Mouse (Mus musculus): ENCODE measurements around the gene Atg13. TPM values are rescaled to one million over a fixed set of nuclear protein-coding genes. Genes with fewer than 3 reads are reported as not detected.
"Not testable (repeated sequence)": the region's sequence is repeated elsewhere in the genome, so short reads cannot be mapped to it uniquely, and the experiment has no call there.

Gene Atg13
- 39.9 and 46.3 TPM in 2 replicates for total RNA-seq (2021)
- long read RNA-seq, experiment 1, transcript Atg13-202 (16 exons, 3,551 nt), result major isoform, 41 of 66 reads
- long read RNA-seq, experiment 1, partial matches to known transcripts, result 8 of 66 reads
- long read RNA-seq, experiment 1, other reads (novel, unspliced or antisense), result 17 of 66 reads
- long read RNA-seq, experiment 2, transcript Atg13-202 (16 exons, 3,551 nt), result major isoform, 24 of 41 reads
- long read RNA-seq, experiment 2, partial matches to known transcripts, result 1 of 41 reads
- long read RNA-seq, experiment 2, other reads (novel, unspliced or antisense), result 16 of 41 reads

GRCm38 (mm10) chr2:91710272-91711234 lies at the start of gene Atg13, which contains the start of gene Harbi1:
Atg13 (minus strand) TSS chr2:91710576.
Harbi1 (plus strand) TSS chr2:91710852.
- DNase-seq, result peak; percentile 97

GRCm38 (mm10) chr2:91749811-91750261 lies 39.5 kb upstream of the Atg13 start:
- DNase-seq, result peak; percentile 39

DNA sequence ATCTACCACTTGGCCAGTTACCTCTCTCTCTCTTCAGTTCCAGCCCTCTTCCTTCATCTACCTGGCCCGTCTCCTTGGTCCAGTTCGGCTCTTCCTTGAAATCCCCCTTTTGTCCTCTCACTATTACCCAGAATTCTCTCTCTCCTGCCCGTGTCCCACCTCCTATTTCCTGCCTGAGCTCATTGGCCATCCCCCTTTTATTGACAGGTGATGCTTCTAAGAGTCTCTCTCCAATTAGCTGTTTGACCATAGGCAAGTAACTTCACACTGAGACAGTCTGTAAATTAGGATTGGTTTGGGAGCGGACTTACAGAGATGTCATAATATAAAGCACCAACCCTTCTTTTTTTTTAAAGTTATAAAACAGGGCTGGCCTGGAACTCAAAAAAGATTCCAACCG lies 34.3 kb upstream of the Atg13 start:
- DNase-seq, result no peak

GRCm38 (mm10) chr2:91739586-91739985 lies 29.2 kb upstream of the Atg13 start:
- DNase-seq, result no peak

DNA sequence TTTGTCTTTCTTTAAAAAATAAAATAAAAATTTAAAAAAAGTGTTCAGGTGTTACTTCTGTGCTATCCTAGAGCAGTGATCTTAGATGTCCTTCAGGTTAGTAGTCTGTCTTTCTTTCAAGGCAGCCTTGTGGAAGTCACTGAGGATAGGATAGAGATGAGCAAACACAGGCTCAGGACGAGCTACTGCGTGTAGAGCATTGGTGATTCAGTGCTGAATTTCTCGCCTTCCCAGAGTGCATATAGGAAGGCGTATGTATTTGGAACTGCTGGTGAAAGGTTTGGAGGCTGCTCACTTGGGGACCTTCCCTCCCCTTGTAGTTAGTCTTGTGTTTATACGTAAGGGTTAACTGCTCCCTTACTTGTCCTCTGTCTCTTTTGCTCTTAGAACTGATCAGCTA lies 24.8 kb upstream of the Atg13 start:
- DNase-seq, result no peak

DNA sequence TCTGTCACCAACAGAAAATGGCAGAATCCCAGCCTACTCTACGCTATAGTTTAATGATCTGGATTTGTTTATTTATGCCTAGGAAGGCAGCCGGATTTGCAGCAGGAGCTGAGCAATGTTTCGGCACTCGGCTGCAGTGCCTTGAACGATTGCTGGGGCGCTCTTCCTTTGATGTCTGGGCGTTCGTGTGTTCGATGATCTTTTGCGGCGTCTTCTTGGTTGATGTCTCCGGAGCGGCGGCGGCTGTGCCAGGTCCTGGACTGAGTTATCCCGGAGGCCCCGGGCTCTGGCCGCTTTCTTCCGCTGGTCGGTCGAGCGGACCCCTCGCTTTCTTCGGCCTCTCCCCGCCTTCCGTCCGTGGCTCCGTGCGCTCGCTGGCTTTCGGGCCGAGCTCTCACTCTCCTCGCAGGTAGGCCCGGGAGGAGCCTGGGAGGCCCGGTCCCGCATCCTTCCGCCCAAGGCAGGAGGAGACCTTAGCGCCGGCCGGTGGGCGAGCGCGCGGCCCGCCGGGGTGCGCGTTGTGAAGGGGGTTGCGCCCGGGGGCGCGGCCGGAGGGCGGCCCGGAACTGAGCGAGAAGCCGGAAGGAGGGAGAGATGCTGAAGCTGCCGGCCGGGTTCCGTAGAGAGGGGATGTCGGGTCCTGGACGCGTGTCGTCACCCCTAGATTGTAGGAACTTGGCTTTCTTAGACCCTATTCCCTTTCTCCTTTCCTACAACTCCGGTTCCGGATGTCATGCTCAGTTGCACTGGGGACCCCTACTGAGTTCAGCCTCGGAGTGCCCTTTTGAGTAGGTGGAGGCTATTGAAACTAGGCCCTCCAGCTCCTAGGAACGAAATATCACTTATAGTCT lies 19.8 kb upstream of the Atg13 start, which contains the start of gene Ambra1:
TSS of gene Ambra1 (plus strand) at position 164 of the 851 bp plus-strand sequence.
- DNase-seq, result peak; percentile 89

- DNase-seq, result no peak
Measured at GRCm38 (mm10) chr2:91729571-91729970, 19.2 kb upstream of the Atg13 start.

GRCm38 (mm10) chr2:91727011-91727410 lies 16.6 kb upstream of the Atg13 start:
- DNase-seq, result no peak

GRCm38 (mm10) chr2:91725476-91725875 lies 15.1 kb upstream of the Atg13 start:
- DNase-seq, result not testable (repeated sequence)

GRCm38 (mm10) chr2:91724716-91725115 lies 14.3 kb upstream of the Atg13 start:
- DNase-seq, result no peak

GRCm38 (mm10) chr2:91723951-91724350 lies 13.6 kb upstream of the Atg13 start:
- no peak for DNase-seq

GRCm38 (mm10) chr2:91723382-91723781 lies 13.0 kb upstream of the Atg13 start:
- no peak for DNase-seq

DNA sequence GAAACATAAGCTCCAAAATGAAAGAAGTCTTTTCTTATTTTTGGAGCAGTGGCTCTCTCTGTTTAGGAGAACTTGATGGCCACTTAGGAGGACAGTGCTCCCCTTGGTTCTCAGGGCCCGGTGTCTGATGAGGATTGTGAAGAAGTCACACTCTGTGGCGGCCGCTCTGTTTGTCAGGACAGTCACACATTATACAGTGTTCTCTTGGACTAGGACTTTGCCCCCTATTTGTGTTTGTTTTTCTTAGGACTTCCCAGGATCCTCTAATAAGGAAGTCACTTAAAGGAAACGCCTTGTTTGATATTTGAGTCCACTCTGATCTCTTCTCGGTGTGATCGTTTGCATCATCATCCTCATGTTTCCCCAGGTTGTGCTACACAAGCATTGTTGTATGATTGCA lies 7.9 kb upstream of the Atg13 start:
- no peak for DNase-seq

DNA sequence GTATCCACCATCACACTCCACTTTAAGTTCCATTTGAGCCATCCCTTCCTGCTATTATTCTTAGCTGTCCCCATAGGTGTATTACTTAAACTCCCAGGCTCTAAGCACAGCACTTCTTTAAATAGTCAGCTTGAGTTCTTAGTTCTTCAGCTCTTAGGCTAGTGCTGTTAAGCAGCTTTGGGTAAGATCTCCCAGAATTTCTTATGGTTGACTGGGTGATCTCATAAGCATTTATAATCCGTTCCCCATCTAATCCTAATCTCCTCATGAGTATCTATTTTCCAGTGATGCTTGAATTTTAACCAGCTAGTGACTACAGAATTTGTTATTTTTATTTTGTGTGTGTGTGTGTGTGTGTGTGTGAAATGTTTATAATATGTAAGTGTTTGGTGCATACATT lies 4.5 kb upstream of the Atg13 start:
- no peak for DNase-seq

DNA sequence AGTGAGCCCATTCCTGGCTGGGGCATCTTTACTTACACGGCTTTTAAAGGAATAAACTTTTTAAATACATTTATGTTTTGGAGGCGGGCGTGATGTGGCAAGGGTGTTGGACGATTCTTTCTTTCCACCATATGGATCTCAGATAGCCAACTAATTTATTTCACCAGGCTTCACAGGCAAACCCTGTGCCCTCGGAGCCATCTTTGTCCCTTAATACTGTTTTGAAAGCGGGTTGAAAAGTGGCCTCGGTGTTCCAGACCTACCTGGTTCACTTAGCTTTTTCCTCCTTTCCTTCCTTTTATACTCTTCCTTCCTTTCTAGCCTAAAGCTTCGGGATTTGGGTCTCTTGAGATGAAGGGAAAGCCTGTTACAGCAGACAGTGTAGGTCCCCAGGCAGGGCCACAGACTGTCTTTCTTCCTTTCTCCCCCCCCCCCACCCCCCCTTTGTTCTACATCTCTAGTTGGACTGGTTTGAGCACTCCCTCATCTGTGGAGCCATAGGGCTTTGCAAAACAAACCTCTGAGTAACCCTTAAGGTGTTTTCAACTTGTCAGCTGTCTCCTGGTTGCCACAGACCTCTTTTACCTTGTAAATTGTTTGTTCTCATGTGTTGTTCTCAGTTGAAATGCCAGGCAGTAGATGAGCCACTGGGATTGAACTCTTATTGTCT lies 1.0 kb upstream of the Atg13 start:
- no peak for DNase-seq

DNA sequence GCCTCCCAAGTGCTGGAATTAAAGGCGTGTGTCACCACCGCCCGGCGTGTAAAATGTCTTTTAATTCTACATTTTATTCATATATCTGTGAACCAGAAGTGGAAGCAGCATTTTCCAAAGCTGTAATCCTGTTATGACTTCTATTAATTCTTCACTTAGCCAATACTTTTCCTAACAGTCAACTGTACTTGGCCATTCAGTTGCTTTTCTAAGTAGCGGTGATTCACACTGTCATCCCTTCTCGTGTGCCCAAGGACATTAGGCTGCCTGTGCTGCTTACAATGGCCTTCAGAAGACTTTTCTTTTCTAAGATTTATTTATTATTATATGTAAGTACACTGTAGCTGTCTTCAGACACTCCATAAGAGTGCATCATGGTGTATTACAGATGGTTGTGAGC lies 2.0 kb downstream of the Atg13 start:
- DNase-seq, result peak; percentile 31

GRCm38 (mm10) chr2:91706456-91706855 lies 3.9 kb downstream of the Atg13 start:
- DNase-seq, result no peak

DNA sequence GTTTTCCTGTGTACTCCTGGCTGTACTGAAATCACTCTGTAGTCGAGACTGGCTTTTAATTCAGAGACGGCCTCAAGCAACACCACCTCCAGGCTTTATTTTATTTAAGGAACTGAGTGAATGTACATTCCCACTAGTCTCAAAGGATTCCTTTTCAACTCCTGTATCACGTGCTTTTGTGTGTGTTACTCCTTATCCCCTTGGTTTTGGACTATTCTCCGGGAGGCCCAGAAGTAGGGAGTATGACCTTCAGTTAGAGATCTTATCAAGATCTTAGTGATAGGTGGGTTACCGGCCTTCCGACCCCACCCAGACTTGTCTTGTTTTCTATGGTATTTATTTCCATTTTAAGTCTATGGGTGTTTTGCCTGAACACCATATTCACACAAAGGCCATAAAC lies 4.6 kb downstream of the Atg13 start:
- DNase-seq, result no peak

DNA sequence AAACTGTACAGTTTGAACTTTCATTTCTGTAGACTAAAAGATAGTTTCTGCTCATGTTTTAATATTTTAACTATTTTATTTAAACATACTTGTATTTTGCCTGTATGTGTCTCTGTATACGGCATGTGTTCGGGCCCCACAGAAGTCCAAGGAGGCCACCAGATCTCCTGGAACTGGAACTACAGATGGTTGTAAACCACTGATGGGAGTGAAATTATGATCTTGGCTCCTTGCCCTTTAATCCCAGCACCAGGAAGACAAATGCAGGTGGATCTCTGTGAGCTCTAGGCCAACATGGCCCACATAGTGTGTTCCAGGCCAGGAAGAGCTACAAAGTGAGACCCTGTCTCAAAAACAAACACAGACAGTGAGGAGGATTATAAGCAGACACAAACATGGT lies 9.0 kb downstream of the Atg13 start:
- DNase-seq, result no peak

- DNase-seq, result no peak
Measured at GRCm38 (mm10) chr2:91699225-91699624, 11.2 kb downstream of the Atg13 start.

DNA sequence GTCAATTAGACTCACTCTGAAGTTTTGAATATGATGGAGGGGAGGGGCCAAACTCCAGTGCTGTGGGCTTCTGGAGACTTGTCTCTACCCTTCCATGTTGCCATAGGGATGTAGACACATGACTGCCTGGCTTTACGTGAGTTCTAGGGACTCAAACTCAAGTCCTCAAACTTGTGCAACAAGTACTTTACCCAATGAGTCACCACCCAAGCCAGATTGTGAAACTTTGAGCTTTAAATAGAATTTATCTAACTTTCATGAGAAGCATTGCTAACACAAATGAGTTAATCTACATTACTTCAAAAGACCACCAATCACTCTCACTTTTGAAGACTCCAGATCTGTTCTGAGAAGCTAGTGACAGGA lies 14.2 kb downstream of the Atg13 start:
- no peak for DNase-seq
